Mouse (Mus musculus): ENCODE measurements around the gene Gm49450.

- TF ChIP-seq EP300 (IDR thresholded peaks at IDR 0.05; ENCODE audit: insufficient read depth, low read depth, low read length) (no peak), CTCF (IDR thresholded peaks at IDR 0.05) (no peak), POLR2A (IDR thresholded peaks at IDR 0.05; ENCODE audit: insufficient read depth, low read depth, low read length) (no peak)
These were observed 25.2 kb upstream of the Gm49450 start for GRCm38 (mm10) chr15:98978409-98979172.
